Mouse (Mus musculus) liver, embryonic 14.5 days (tissue): ENCODE data around the gene Slco1a1. TPM values are rescaled to one million over a fixed set of nuclear protein-coding genes. Genes with fewer than 3 reads are reported as not detected.
"Not testable (repeated sequence)": the region's sequence is repeated elsewhere in the genome, so short reads cannot be mapped to it uniquely, and the experiment has no call there.

ENCODE experiments used
- ATAC-seq: fragments of 200-750 bp; cut with Nextera tagmentation; 2 replicates; pipeline ENCODE4 v1.8.0; 2017; ENCODE audit warnings: moderate number of reproducible peaks, mild to moderate bottlenecking, moderate library complexity; ENCODE audit not compliant: insufficient read depth
- DNase-seq, 3 experiments: peaks; one replicate each; pipeline ENCODE4 v3.0.0-alpha.2; 2012 to 2013; ENCODE audit warnings: low read depth in 3 of 3, low spot score in 3 of 3
- H3K27ac ChIP-seq: fragments of 300-500 bp; sonication (generic); 2 replicates; pipeline ENCODE4 v1.5.1; 2014; ENCODE audit warnings: moderate library complexity, mild to moderate bottlenecking, control low read depth, inconsistent platforms
- H3K27me3 ChIP-seq: fragments of 300-500 bp; sonication (generic); 2 replicates; pipeline ENCODE4 v1.6.1; 2014; ENCODE audit warnings: mild to moderate bottlenecking, low read length, moderate library complexity; ENCODE audit not compliant: control insufficient read depth, insufficient read depth
- H3K36me3 ChIP-seq: fragments of 300-500 bp; sonication (generic); replicated peaks from 2 replicates; pipeline ENCODE4 v1.6.1; 2014; ENCODE audit warnings: low read depth; ENCODE audit not compliant: control insufficient read depth, insufficient read depth
- H3K4me1 ChIP-seq, 2 experiments: fragments of 200-500 bp in 1 of 2; fragments of 300-500 bp in 1 of 2; sonication (generic) in 1 of 2; replicated peaks; 2 replicates each; pipeline ENCODE4 v1.6.1; 2012 to 2014; ENCODE audit warnings: antibody characterized with exemption in 1 of 2, inconsistent platforms in 1 of 2, low read length in 1 of 2; ENCODE audit not compliant: control insufficient read depth in 2 of 2, insufficient read depth in 2 of 2
- H3K4me2 ChIP-seq: fragments of 300-500 bp; sonication (generic); 2 replicates; pipeline ENCODE4 v1.6.1; 2014; ENCODE audit warnings: low read depth, mild to moderate bottlenecking, control low read depth, moderate library complexity
- H3K4me3 ChIP-seq, 2 experiments: fragments of 200-500 bp in 1 of 2; fragments of 300-500 bp in 1 of 2; sonication (generic) in 1 of 2; 2 replicates each; pipeline ENCODE4 v1.5.1; 2012 to 2014; ENCODE audit warnings: low read depth in 2 of 2, low read length in 2 of 2, mild to moderate bottlenecking in 2 of 2, control low read depth in 1 of 2, inconsistent platforms in 1 of 2, moderate library complexity in 1 of 2; ENCODE audit not compliant: insufficient read depth in 1 of 2
- H3K9ac ChIP-seq: fragments of 300-500 bp; sonication (generic); replicated peaks from 2 replicates; pipeline ENCODE4 v1.6.1; 2014; ENCODE audit warnings: mild to moderate bottlenecking, control low read depth, moderate library complexity
- H3K9me3 ChIP-seq: fragments of 300-500 bp; sonication (generic); 2 replicates; pipeline ENCODE4 v1.6.1; 2016; ENCODE audit warnings: low read length, mixed read lengths; ENCODE audit not compliant: control insufficient read depth
- CTCF ChIP-seq: IDR thresholded peaks from 2 replicates; pipeline ENCODE4 v1.5.1; 2016; ENCODE audit warnings: antibody characterized with exemption, low read depth, control low read depth
- EP300 ChIP-seq: IDR thresholded peaks from 2 replicates; pipeline ENCODE4 v1.6.1; 2016; ENCODE audit warnings: antibody characterized with exemption, low read depth
- WGBS: fragments of 180-500 bp; shearing (Covaris S2); extraction: QIAGEN DNeasy Blood & Tissue Kit; methylation state at CpG from one replicate; pipeline ENCODE4 v1.1.7; 2014; ENCODE audit not compliant: insufficient replicate concordance; 5-methylcytosine and 5-hydroxymethylcytosine counted together
- polyA plus RNA-seq, 2 experiments: library from polyadenylated mRNA; depleted of rRNA in 1 of 2; stranded (reverse) in 1 of 2; unstranded in 1 of 2; fragments of >200 nt; fragmentation: Nextera tagmentation in 1 of 2; extraction: Ambion mirVana in 1 of 2; gene quantifications; 2 replicates each; pipeline versions ENCODE4 v1.2.1 to v1.2.3; 2012 to 2014

The Slco1a1 gene
- polyA plus RNA-seq, 2 experiments: not detected

DNA sequence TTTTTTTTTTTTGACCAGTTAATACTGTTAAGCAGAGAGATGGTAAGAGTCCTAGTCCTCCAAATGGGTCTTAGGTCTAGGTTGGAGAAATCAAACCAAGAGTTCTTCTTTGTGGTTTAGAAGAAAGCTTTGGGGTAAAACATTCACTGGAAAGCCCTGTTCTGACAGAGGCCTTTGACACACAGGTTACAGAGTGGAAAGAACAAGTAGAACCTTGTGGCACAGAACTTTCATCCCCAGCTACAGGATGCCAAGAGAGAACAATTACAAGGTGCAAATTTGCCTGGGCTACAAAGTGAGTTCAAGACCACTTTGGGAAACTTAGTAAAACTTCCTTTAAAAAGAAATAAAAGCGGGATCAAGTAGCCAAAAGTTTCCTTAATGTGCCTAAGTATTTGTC is 6.3 kb downstream of the Slco1a1 start:
- no peak overlapping the region for H3K4me3 ChIP-seq
- no peak overlapping the region for H3K27ac ChIP-seq
- no peaks in the 10 kb centered on the region for H3K4me1 ChIP-seq
- no peak for TF ChIP-seq CTCF
- TF ChIP-seq EP300: no peak
- no peaks in the 10 kb centered on the region for H3K36me3 ChIP-seq
- ATAC-seq (no peak), DNase-seq (no peak)
- no peak overlapping the region for H3K9ac ChIP-seq
- no peaks in the 10 kb centered on the region for H3K9me3 ChIP-seq
- H3K27me3 ChIP-seq: no peaks in the 10 kb centered on the region
- H3K4me2 ChIP-seq: no peak overlapping the region
- WGBS: 48% methylated on average over 1 of the region's 1 CpGs

DNA sequence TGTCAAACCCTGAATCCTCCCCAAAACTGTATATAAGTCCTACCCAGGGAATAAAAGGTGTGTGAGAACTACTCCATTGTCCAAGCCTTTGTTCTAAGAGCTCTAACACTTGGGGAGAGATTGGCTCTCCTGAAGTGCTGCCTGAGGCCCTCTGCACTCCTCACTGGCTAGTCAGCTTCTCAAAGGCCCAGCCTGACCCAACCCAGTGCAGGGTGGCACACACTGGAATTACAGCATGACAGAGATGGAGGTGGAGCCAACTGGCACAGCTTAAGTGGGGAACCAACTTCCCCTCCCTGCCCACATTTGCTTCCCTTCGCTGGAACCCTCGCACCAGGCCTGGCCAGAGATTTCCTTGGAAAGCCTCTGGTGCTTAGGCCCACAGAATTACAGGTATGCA is 48.6 kb downstream of the Slco1a1 start:
- H3K4me1 ChIP-seq: no peaks in the 10 kb centered on the region
- TF ChIP-seq EP300 (no peak), CTCF (no peak)
- WGBS: 47% methylated on average over 2 of the region's 2 CpGs
- no peaks in the 10 kb centered on the region for H3K9me3 ChIP-seq
- no peaks in the 10 kb centered on the region for H3K27me3 ChIP-seq
- no peak overlapping the region for H3K4me3 ChIP-seq
- H3K27ac ChIP-seq: no peak overlapping the region
- no peak for DNase-seq
- no peak overlapping the region for H3K4me2 ChIP-seq
- H3K36me3 ChIP-seq: no peaks in the 10 kb centered on the region
- no peak for ATAC-seq
- H3K9ac ChIP-seq: no peak overlapping the region

DNA sequence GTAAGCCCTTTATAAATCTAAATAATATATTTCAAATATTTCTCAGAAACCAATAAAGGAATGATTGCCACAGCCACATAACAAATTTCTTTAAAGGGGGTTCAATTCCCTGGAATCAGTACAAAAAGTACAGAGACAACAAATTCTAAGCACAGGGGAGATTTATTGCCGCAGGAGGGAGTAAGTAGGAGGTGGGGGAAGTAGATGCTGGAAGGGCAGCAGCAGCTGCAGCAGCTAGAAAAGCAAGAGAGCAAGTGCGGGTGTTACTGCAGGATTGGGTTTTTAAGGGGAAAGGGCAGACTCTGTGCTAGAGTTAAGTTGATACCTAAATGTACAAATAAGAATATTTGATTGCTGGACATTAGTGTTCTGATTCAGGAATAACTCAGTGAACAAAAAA is 57.0 kb downstream of the Slco1a1 start:
- H3K4me3 ChIP-seq: no peak overlapping the region
- no peak overlapping the region for H3K27ac ChIP-seq
- WGBS: 38% methylated on average over 2 of the region's 2 CpGs
- no peak for TF ChIP-seq CTCF
- no peak for TF ChIP-seq EP300
- H3K9ac ChIP-seq: no peak overlapping the region
- no peak overlapping the region for H3K4me2 ChIP-seq
- ATAC-seq (no peak), DNase-seq (no peak)
- H3K4me1 ChIP-seq: no peaks in the 10 kb centered on the region
- H3K9me3 ChIP-seq: no peaks in the 10 kb centered on the region
- no peaks in the 10 kb centered on the region for H3K27me3 ChIP-seq
- no peaks in the 10 kb centered on the region for H3K36me3 ChIP-seq

DNA sequence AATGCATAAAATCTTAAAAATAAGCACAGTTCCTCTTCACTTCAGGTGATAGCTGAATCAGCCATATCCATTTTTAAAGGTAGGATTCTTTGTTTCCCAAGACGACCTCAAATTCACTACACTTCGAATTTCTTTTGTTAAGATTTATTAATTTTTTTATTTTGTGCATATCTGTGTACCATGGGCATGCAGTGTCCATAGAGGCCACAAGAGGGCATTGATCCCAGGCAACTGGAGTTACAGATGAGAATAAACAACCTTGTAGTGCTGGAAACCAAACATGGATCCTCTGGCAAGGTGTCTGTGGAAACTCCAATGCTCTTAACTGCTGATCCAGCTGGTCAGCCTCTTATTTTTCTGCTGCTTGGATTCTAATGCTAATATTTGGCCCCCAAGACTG is 58.5 kb downstream of the Slco1a1 start:
- no peak overlapping the region for H3K4me2 ChIP-seq
- no peaks in the 10 kb centered on the region for H3K36me3 ChIP-seq
- H3K9ac ChIP-seq: no peak overlapping the region
- H3K27me3 ChIP-seq: no peaks in the 10 kb centered on the region
- 30% methylated on average over 2 of the region's 2 CpGs for WGBS
- no peak for ATAC-seq
- no peak overlapping the region for H3K27ac ChIP-seq
- TF ChIP-seq EP300 (no peak), CTCF (0 out of 2 replicates have a peak, but pooled peaks have one; percentile 5)
- no peak overlapping the region for H3K4me3 ChIP-seq
- no peaks in the 10 kb centered on the region for H3K9me3 ChIP-seq
- no peak for DNase-seq
- H3K4me1 ChIP-seq: no peaks in the 10 kb centered on the region

DNA sequence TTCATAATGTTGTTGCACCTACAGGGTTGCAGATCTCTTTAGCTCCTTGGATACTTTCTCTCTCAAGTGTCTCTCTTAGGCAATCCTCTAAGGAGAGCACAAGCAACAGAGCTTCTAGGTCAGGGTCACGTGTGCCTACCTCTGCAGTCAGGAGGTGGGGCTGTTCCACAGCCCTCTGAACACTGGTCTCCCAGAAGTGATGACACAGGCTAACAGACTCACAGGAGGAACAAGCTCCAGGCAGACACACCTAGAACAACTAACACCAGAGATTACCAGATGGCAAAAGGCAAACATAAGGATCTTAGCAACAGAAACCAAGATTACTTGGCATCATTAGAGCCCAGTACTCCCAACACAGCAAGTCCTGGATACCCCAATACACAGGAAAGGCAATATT is 64.2 kb downstream of the Slco1a1 start:
- Histone ChIP-seq H3K36me3 (no peaks in the 10 kb centered on the region), H3K9ac (no peak overlapping the region), H3K4me2 (no peak overlapping the region), H3K27ac (no peak overlapping the region), H3K4me3 (no peak overlapping the region), H3K9me3 (no peaks in the 10 kb centered on the region), H3K4me1 (no peaks in the 10 kb centered on the region), H3K27me3 (no peaks in the 10 kb centered on the region)
- no peak for TF ChIP-seq EP300
- no peak for TF ChIP-seq CTCF
- WGBS: 15% methylated on average over 1 of the region's 1 CpGs
- ATAC-seq (no peak), DNase-seq (no peak)

DNA sequence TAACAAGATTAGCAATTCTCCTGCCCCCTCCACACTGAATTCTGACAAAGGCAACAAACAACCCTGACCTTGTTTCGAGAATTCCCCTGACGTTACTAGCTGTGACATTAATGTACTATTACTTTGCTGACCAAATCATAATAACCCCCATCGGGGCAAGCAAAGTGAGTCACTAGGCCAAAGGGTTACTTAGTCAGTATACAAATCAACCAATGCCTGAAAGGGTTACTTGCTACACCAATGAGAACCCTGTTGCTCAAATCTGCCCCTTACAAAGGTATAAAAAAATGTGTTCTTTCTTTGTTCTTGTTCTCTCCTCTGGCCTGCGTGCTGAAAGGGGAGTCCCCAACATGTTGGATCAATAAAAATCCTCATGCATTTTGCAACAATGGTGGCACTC is 71.0 kb downstream of the Slco1a1 start:
- H3K27me3 ChIP-seq, H3K27ac ChIP-seq, ATAC-seq, DNase-seq, H3K4me2 ChIP-seq, H3K9me3 ChIP-seq, H3K4me1 ChIP-seq, H3K36me3 ChIP-seq, H3K9ac ChIP-seq, H3K4me3 ChIP-seq: not testable (repeated sequence)
- 71% methylated on average over 4 of the region's 4 CpGs for WGBS
